Mouse (Mus musculus): ENCODE results near the gene Ctag2. TPM values are rescaled to one million over a fixed set of nuclear protein-coding genes. Genes with fewer than 3 reads are reported as not detected.

The Ctag2 gene
- polyA plus RNA-seq (2017; shearing (Covaris generic)) = not detected

DNA sequence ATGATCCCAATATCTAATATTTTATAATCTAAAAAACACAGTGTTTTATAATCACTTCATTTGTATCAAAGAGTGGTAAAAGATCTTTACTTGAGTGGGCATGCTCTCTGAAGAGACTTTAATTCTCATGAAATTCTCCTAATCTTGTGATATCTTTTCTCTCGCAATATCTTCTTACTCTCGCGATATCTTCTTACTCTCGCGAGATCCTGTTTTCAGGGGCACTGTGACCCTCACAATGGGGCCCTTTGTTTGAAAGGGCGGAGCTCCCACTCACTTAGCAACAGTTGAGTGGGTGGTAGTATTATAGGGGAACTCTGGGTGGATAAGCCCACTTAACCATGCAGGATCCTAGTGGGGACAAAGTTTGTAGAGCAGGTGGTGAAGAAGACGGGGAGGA, at the start of gene Ctag2:
Ctag2 (plus strand) TSS at position 301 of the 400 bp plus-strand sequence.

